In genomic region chr1:119422460-119423015, GRCm38 (mm10) we compare ENCODE assay signal across 8 mouse cellular contexts. TPM values are rescaled to one million over a fixed set of nuclear protein-coding genes. Genes with fewer than 3 reads are reported as not detected.
DNase-seq lines count a peak whose midpoint lies in the region; ATAC-seq and TF ChIP-seq lines count a peak whose summit lies in the region.

No protein-coding gene starts in this region.

- H3K4me1 ChIP-seq in kidney, embryonic 16.5 days (ENCODE audit: insufficient read depth, low read length), result peaks cover 16% of the 10 kb centered on the region
- no peaks in the 10 kb centered on the region for H3K4me1 ChIP-seq in embryonic fibroblast, embryonic 13.5 days (ENCODE audit: control insufficient read depth, insufficient read depth, low read length)
- peaks cover 14% of the 10 kb centered on the region for H3K4me1 ChIP-seq in kidney, postnatal 0 days (replicated peaks; ENCODE audit: insufficient read depth, low read length)

- H3K9ac ChIP-seq in kidney, embryonic 16.5 days (replicated peaks; ENCODE audit: low read length), result no peak overlapping the region
- no peak overlapping the region for H3K9ac ChIP-seq in kidney, postnatal 0 days (ENCODE audit: low read depth, low read length)

- peaks cover 66% of the 10 kb centered on the region for H3K27me3 ChIP-seq in kidney, embryonic 16.5 days (ENCODE audit: insufficient read depth, low read length)
- H3K27me3 ChIP-seq in kidney, postnatal 0 days (ENCODE audit: insufficient read depth, low read length), result peaks cover 51% of the 10 kb centered on the region
- H3K27me3 ChIP-seq in myocyte (ENCODE audit: control insufficient read depth, insufficient read depth, insufficient read length), result peaks cover 7% of the 10 kb centered on the region

- ATAC-seq in kidney, embryonic 16.5 days (ENCODE audit: low FRiP score, low TSS enrichment), result 0 out of 2 replicates have a peak, but pooled peaks have one; percentile 3
- no peak for ATAC-seq in kidney, postnatal 0 days (replicated peaks; ENCODE audit: low FRiP score, low read depth)
- ATAC-seq in frontal cortex, adult (ENCODE audit: low TSS enrichment), result no peak
- no peak for ATAC-seq in CD4-positive, CD25-positive, alpha-beta regulatory T cell, adult 4 months

- 1% methylated on average over 31 of the region's 32 CpGs for WGBS in kidney, embryonic 16.5 days
- 1% methylated on average over 29 of the region's 32 CpGs for WGBS in kidney, postnatal 0 days

- H3K27ac ChIP-seq in kidney, embryonic 16.5 days (ENCODE audit: low read length), result no peak overlapping the region
- no peak overlapping the region for H3K27ac ChIP-seq in embryonic fibroblast, embryonic 13.5 days (ENCODE audit: insufficient read depth, low read length)
- no peak overlapping the region for H3K27ac ChIP-seq in kidney, postnatal 0 days

- DNase-seq in kidney, adult 9 months, result no peak
- peak; percentile 11 for DNase-seq in kidney, postnatal 0 days (ENCODE audit: low spot score)
- DNase-seq in urinary bladder, postnatal 25 days (ENCODE audit: low spot score), result no peak

- no peak for TF ChIP-seq POLR2A in embryonic fibroblast, embryonic 13.5 days (IDR thresholded peaks at IDR 0.05; ENCODE audit: low read depth, low read length)
- no peak for TF ChIP-seq POLR2A in myocyte (IDR thresholded peaks at IDR 0.05; ENCODE audit: insufficient read length, low read depth)

- peak overlapping the region; percentile 97 for H3K4me2 ChIP-seq in kidney, embryonic 16.5 days (replicated peaks; ENCODE audit: low read depth, low read length)
- H3K4me2 ChIP-seq in kidney, postnatal 0 days (ENCODE audit: low read length), result peak overlapping the region; percentile 98
- H3K4me2 ChIP-seq in myocyte (ENCODE audit: low read depth), result peak overlapping the region; percentile 66

- no peaks in the 10 kb centered on the region for H3K36me3 ChIP-seq in kidney, embryonic 16.5 days (ENCODE audit: insufficient read depth, low read length)
- no peaks in the 10 kb centered on the region for H3K36me3 ChIP-seq in kidney, postnatal 0 days (ENCODE audit: insufficient read depth, low read length)
- no peaks in the 10 kb centered on the region for H3K36me3 ChIP-seq in myocyte (ENCODE audit: control insufficient read depth, insufficient read depth)

- H3ac ChIP-seq in myocyte (ENCODE audit: control insufficient read depth, insufficient read length), result peak overlapping the region; percentile 58

- no peaks in the 10 kb centered on the region for H3K79me2 ChIP-seq in myocyte (ENCODE audit: control insufficient read depth, insufficient read depth)

- H3K4me3 ChIP-seq in kidney, embryonic 16.5 days (ENCODE audit: low read length), result peak overlapping the region; percentile 68
- H3K4me3 ChIP-seq in embryonic fibroblast, embryonic 13.5 days (ENCODE audit: insufficient read depth, low read length), result peak overlapping the region; percentile 62
- H3K4me3 ChIP-seq in kidney, postnatal 0 days (replicated peaks; ENCODE audit: low read depth, low read length), result peak overlapping the region; percentile 57
- H3K4me3 ChIP-seq in myocyte, result peak overlapping the region; percentile 20

- no peaks in the 10 kb centered on the region for H3K9me3 ChIP-seq in kidney, embryonic 16.5 days (ENCODE audit: low read length)
- H3K9me3 ChIP-seq in kidney, postnatal 0 days (replicated peaks; ENCODE audit: low read length), result no peaks in the 10 kb centered on the region

- TF ChIP-seq CTCF in embryonic fibroblast, embryonic 13.5 days (IDR thresholded peaks at IDR 0.05; ENCODE audit: borderline replicate concordance, insufficient read depth, low read length), result 0 out of 2 replicates have a peak, but pooled peaks have one; percentile 17
- TF ChIP-seq CTCF in kidney, postnatal 0 days (IDR thresholded peaks at IDR 0.05; ENCODE audit: low read depth), result peak; percentile 12; the same call in 1 of the 2 replicates

TF ChIP-seq in myocyte, 11 proteins besides CTCF, POLR2A, EP300 and RAD21:
- TF ChIP-seq MYOG (IDR thresholded peaks at IDR 0.05; ENCODE audit: control insufficient read depth in 1 of 3, insufficient read depth in 1 of 3, insufficient read length in 2 of 3, low read depth in 2 of 3) (no peak), E2F4 (IDR thresholded peaks at IDR 0.05; ENCODE audit: insufficient read depth) (no peak), POLR2AphosphoS2 (IDR thresholded peaks at IDR 0.05; ENCODE audit: insufficient read length, low read depth) (no peak), CEBPB (IDR thresholded peaks at IDR 0.05; ENCODE audit: insufficient read depth, poor library complexity, severe bottlenecking) (no peak), SRF (IDR thresholded peaks at IDR 0.05; ENCODE audit: control insufficient read depth, insufficient read length, low read depth) (no peak), TCF12 (IDR thresholded peaks at IDR 0.05; ENCODE audit: insufficient read depth, poor library complexity, severe bottlenecking) (no peak), MAX (IDR thresholded peaks at IDR 0.05; ENCODE audit: low read depth) (no peak), TCF3 (IDR thresholded peaks at IDR 0.05; ENCODE audit: insufficient read length, low read depth) (no peak), MYOD1 (IDR thresholded peaks at IDR 0.05; ENCODE audit: control insufficient read depth in 1 of 3, insufficient read length in 2 of 3, low read depth in 2 of 3) (no peak), REST (IDR thresholded peaks at IDR 0.05; ENCODE audit: insufficient read depth, insufficient read length) (no peak)
TF ChIP-seq in myocyte: peak in this region for 0.

RNA-seq across cellular contexts. Expression of gene Inhbb, which starts 0.5 kb away (rescaled TPM):
- polyA plus RNA-seq in kidney, embryonic 16.5 days (2015; fragmentation: Nextera tagmentation; extraction: Ambion mirVana), result 0.32 and 0.36 TPM in 2 replicates
- 25.1 and 55.3 TPM in 2 replicates for polyA plus RNA-seq in embryonic fibroblast, embryonic 13.5 days (2011; ENCODE audit: insufficient read length, low read depth, missing spikeins)
- 0.40 and 0.55 TPM in 2 replicates for polyA plus RNA-seq in kidney, postnatal 0 days (2015; fragmentation: Nextera tagmentation; extraction: Ambion mirVana)
- 8.3 TPM for polyA plus RNA-seq in myocyte (2012; fragmentation: generic; extraction: Trizol)
- polyA plus RNA-seq in CD4-positive, CD25-positive, alpha-beta regulatory T cell, adult 4 months (2017; shearing (Covaris generic)), result not detected
